Mouse (Mus musculus) Patski (cell line): Measurements from ENCODE around the gene Eva1c. TPM values are rescaled to one million over a fixed set of nuclear protein-coding genes. Genes with fewer than 3 reads are reported as not detected.
"Not testable (repeated sequence)": the region's sequence is repeated elsewhere in the genome, so short reads cannot be mapped to it uniquely, and the experiment has no call there.

ENCODE experiments used
- ATAC-seq: fragments of 100-300 bp; one replicate; pipeline ENCODE4 v1.8.0; 2021
- CTCF ChIA-PET: fragments of 350-600 bp; sonication (Branson Sonifier 250); formaldehyde crosslinking; loops from one replicate; lab custom pipeline; 2022; ENCODE audit warnings: inconsistent platforms; lab: Charles Lee
- POLR2A ChIA-PET: fragments of 350-600 bp; sonication (Branson Sonifier 250); formaldehyde crosslinking; loops from one replicate; lab custom pipeline; 2022; ENCODE audit warnings: antibody characterized with exemption, inconsistent platforms; lab: Charles Lee
- DNase-seq: peaks from one replicate; pipeline ENCODE4 v3.0.0-alpha.2; 2011; ENCODE audit warnings: low read depth, low spot score
- H3K27me3 ChIP-seq: fragments of 371-371 bp; one replicate; pipeline ENCODE4 v1.5.1; 2021
- CTCF ChIP-seq: fragments of 100-300 bp; IDR thresholded peaks from one replicate; pipeline ENCODE4 v1.5.1; 2021
- in situ Hi-C: fragments of 300-500 bp; cut with MboI; formaldehyde crosslinking; loops from 3 replicates; pipeline ENCODE4 v1.11.1; 2018; ENCODE audit warnings: low pct_unique_long_range_greater_than_20kb, mixed read lengths
- polyA plus RNA-seq: library from polyadenylated mRNA; unstranded; gene quantifications from one replicate; pipeline ENCODE4 v1.2.3, GENCODE M21; 2021

The Eva1c gene
- polyA plus RNA-seq, 1 experiment from 2014 or later = 0.26 TPM

DNA sequence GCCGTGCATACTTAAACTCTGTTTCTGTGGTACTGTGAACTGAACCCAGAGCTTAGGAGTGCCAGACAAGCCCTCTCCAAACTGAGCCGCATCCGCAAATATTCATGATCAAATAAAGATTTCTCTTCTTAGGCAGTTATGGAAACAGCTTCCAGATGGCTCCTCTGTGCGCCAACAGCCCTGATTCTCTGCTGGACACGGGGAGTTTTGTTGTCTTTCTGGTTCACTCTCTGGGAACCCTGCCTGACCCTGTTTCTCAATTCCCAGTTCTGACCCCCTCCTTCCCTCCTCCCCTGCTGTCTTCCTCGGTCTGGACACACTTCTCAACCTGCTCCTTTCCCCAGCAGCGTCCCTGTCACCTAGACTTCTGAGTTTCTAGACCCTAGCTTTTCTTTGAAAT lies 3.5 kb upstream of the Eva1c start:
- ATAC-seq (no peak), DNase-seq (no peak)
- H3K27me3 ChIP-seq = peaks cover 12% of the 10 kb centered on the region
- ChIA-PET CTCF (interaction anchor here (1.6 kb wide), 1 partner anchor 14 kb away, joined by 3 read pairs; no protein-coding TSS in a partner anchor), POLR2A (interaction anchor here (0.5 kb wide), 1 partner anchor 11 kb away, joined by 3 read pairs; no protein-coding TSS in a partner anchor)
- in situ Hi-C loops = no loop called here
- no peak for TF ChIP-seq CTCF

DNA sequence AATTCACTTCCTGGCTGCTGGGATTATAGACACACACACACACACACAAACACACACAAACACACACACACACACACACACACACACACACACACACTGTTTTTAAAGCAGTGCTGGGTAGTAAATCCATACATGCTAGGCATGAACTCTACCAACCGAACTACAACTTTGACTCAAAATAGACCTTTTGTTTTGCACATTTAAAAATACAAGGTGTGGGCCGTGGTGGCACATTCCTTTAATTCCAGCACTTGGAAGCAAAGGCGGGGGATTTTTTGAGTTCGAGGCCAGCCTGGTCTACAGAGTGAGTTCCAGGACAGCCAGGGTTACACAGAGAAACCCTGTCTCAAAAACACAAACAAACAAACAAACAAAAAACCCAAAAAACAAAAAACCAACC lies 2.5 kb upstream of the Eva1c start:
- POLR2A ChIA-PET, in situ Hi-C loops, H3K27me3 ChIP-seq, ATAC-seq, DNase-seq: not testable (repeated sequence)
- CTCF ChIA-PET = interaction anchor here (1.6 kb wide), 1 partner anchor 15 kb away, joined by 3 read pairs; no protein-coding TSS in a partner anchor

DNA sequence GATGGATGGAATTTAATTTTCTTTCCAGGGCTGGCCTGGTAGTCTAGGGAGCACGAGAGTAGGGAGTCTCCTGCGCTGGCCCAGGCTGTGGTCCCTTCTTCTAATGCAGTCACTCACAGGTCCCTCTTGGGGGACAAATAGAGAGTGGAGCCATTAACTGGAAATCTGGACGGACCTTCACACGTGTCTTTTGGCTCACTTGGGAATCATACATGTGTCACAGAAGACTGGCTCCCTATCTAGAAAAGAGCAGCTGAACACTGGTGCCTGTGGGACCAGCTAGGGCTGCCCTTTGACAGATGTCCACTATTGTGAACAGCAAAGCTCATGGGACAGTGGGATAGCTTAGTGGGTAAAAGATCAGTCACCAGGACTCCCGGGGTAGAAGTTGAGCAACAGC lies 478 bp upstream of the Eva1c start:
- ChIA-PET POLR2A (interaction anchor here (0.7 kb wide), 1 partner anchor 246 kb away, joined by 3 read pairs; no protein-coding TSS in a partner anchor), CTCF (interaction anchor here (0.8 to 1.1 kb wide), 3 partner anchors 8 to 98 kb away, joined by 3 read pairs; no protein-coding TSS in a partner anchor)
- ATAC-seq (no peak), DNase-seq (no peak)
- TF ChIP-seq CTCF = no peak
- in situ Hi-C loops = no loop called here
- peaks cover 5% of the 10 kb centered on the region for H3K27me3 ChIP-seq

DNA sequence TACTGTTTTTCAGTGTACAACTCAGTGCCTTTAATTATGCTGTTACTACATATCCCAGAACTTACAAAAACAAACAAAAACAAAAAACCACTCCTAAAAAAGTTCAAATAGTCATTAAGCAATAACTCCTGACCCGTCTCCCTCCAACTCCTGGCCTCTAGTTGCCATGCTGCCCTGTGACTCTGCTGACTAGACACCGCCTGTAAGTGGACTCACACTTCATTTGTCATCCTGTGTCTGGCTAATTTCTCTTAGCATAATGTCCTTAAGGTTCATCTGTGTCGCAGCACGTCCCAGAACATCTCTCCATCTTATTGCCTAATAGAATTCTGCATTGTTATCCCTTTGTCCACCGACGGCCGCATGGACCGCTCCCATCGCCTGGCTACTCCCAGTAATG lies 979 bp downstream of the Eva1c start:
- peaks cover under 1% of the 10 kb centered on the region for H3K27me3 ChIP-seq
- ATAC-seq (no peak), DNase-seq (no peak)
- in situ Hi-C loops = no loop called here
- POLR2A ChIA-PET = no interaction called here
- no peak for TF ChIP-seq CTCF
- CTCF ChIA-PET = no interaction called here

DNA sequence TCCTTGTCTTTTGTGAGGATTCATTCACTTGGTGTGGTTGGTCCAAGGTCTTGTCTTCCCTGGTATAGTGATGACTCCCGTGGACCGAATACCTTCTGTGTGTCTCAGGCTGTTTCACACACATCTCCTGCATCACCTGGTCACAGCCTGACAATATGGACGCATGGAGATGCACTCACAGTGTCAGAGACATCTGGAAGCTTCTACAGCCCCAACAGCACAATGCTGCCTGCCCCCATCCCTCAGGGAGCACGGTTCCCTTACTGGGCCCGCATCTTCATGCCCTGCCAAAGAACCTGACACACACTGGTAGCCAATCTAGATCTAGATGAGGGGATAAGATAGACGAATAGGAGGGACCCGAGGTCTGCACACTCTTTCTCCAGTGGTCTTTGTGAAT lies 2.6 kb downstream of the Eva1c start:
- ChIA-PET CTCF (no interaction called here), POLR2A (no interaction called here)
- no peak for ATAC-seq
- no peaks in the 10 kb centered on the region for H3K27me3 ChIP-seq
- TF ChIP-seq CTCF = no peak
- in situ Hi-C loops = no loop called here
- DNase-seq = no peak

DNA sequence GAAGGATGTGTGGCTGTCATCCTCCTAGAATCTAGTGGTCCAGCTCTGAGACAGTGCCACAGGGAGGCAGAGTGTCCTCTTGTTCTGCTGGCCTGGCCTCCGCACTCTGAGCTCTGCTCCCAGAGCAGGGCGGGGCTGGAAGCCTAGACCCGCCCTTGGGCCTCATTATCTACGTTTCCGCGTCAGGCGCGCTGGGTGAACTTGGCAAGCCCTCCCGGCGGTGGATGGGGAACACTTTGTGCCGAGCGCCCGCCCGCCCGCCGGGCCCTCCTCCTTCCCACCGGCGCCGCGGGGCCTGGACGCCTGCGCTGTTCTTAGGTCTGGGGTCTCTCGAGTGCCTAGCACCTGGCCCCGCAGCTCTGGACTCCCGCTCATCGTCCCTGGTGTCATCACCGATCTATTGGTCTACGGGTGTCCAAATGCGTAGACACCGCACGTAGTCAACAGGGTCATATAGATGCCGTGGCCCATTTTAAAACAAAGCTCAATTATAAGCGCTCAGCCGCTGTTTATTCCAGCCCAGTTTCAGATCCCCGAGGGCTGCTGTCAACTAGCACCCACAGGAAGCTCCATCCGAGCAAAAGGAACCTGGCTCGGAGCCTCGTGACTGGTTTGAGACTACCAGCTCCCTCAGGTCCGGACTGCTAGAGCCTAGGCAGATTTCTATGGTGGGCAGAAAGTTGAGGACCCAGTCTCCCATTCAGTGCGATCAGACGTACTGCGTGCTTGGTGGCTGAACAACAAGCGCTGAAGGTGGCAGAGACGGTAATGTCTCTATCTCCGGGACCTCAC lies 3.6 kb downstream of the Eva1c start:
- ChIA-PET CTCF (interaction anchor here (1.6 kb wide), 1 partner anchor 95 kb away, joined by 6 read pairs; no protein-coding TSS in a partner anchor), POLR2A (no interaction called here)
- peak; percentile 23 for ATAC-seq
- no peaks in the 10 kb centered on the region for H3K27me3 ChIP-seq
- TF ChIP-seq CTCF = no peak
- in situ Hi-C loops = loop anchor here (5.0 kb wide), 2 partner anchors 57 to 87 kb away; no protein-coding TSS in a partner anchor
- DNase-seq = no peak

DNA sequence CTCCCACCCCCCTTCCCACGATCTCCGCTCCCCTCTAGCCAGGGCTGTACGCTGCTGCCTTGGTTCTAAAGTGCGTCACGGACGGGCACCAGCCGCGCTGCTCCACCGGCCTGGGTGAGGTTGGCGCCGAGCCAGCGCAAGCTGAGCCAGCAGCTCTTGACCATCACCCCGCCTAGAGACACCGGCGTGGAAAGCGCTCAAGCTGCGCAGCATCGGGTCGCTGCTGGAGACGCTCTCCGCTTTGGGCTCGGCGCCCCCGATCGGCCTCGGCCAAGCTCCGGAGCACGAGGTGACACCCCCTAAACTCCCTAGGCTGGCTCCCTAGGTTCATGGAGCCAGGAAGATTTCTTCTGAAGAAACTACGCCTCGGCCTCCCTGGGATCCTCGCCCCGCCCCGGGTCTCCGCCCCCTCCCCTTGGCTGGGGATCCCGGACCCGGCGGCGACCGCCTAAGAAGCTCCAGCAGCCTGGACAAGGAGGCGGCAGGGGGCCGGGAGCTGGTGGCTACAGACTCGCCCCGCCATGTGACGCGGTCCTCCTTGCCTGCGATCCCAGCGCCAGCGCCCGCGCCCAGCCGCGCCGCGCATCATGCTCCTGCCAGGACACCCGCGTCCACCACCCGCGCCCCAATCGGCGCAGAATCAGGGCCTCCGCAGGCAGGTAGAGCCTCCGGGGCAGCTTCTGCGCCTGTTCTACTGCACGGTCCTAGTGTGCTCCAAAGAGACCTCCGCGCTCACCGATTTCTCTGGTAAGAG lies 4.3 kb downstream of the Eva1c start:
- ChIA-PET CTCF (interaction anchor here (1.6 kb wide), 1 partner anchor 94 kb away, joined by 6 read pairs; no protein-coding TSS in a partner anchor), POLR2A (interaction anchor here (0.5 kb wide), 1 partner anchor 758 kb away, joined by 3 read pairs; no protein-coding TSS in a partner anchor)
- DNase-seq (no peak), ATAC-seq (peak; percentile 77)
- TF ChIP-seq CTCF = no peak
- in situ Hi-C loops = loop anchor here (5.0 kb wide), 2 partner anchors 56 to 86 kb away; no protein-coding TSS in a partner anchor
- no peaks in the 10 kb centered on the region for H3K27me3 ChIP-seq

DNA sequence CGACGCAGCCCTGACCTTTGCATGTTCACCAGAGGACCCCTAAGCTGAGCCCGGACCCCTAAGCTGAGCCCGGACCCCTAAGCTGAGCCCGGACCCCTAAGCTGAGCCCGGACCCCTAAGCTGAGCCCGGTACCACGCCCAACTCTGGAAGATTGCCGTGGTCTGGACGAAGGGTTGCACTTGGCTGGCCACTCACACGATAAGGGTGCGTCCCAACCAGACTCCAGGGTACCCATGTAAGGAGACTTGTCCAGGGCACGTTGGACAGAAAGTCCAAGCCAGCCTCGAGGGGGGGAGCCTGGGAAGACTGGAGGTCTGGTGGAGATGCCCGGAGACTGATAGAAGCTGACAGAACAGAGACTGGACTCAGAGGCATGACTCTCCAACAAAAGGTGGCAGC lies 5.2 kb downstream of the Eva1c start:
- in situ Hi-C loops = loop anchor here (5.0 kb wide), 2 partner anchors 56 to 86 kb away; no protein-coding TSS in a partner anchor
- no peak for ATAC-seq
- TF ChIP-seq CTCF = no peak
- no peaks in the 10 kb centered on the region for H3K27me3 ChIP-seq
- DNase-seq = no peak
- ChIA-PET POLR2A (interaction anchor here (0.5 kb wide), 1 partner anchor 757 kb away, joined by 3 read pairs; no protein-coding TSS in a partner anchor), CTCF (no interaction called here)

DNA sequence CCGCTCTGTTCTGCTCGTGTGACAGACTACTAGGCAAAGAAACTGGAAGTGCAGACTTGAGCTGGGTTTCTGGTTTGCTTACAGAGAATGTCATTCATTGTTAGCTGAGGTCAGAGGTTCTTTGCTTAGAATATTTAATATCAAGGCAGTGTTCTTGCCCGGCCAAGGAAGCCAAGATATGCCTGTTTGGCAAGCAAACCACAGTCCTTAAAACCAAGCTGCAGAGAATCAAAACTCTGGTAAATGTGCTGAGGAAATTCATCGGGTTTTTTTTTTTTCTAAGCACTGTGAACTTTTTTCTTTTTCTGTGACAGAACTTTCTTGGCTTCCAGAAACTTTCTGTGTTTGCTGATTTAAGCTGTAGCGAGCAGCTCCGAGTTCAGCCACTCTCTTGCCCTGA lies 6.0 kb downstream of the Eva1c start:
- no peak for DNase-seq
- ATAC-seq = no peak
- POLR2A ChIA-PET = no interaction called here
- CTCF ChIA-PET = no interaction called here
- in situ Hi-C loops = loop anchor here (5.0 kb wide), 2 partner anchors 55 to 85 kb away; no protein-coding TSS in a partner anchor
- no peaks in the 10 kb centered on the region for H3K27me3 ChIP-seq
- no peak for TF ChIP-seq CTCF

DNA sequence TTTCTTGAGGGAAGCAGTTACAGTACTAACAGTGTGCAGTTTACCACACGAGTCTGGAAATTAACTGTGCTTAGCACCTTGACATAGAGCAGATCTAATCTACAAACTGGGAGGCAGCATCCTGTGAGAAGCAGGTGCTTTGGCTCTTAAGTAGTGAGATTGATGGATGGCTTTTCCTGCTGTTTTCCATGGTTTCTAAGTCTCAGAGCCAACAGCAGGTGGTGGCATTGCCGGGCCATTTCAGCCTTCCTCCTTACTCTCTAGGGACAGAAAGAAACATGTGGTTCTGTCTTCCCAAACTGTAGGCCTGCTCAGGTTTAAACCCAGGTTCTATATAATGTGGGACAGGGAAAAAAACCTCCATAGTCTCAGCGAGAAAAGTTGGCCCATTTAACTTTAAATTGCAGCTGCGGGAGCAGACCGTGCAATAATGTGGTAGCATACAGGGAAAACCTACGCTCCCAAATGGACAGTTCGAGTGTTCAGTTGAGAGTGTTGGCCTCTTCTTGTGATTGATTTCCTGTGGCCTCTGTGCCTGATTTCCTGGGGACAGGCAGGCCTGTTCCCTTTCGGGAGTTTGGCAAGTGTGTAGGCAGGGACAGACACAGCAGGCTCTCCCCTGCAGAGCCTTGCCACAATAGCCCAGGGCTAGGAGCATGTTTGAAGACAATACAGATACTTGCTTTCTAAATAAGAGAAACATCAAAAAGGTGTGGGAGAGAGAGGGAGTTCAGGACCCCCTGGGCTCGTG lies 6.7 kb downstream of the Eva1c start:
- no peak for ATAC-seq
- CTCF ChIA-PET = no interaction called here
- in situ Hi-C loops = loop anchor here (5.0 kb wide), 2 partner anchors 54 to 84 kb away; no protein-coding TSS in a partner anchor

More for the DNA sequence above, 6.7 kb downstream of the Eva1c start:
- POLR2A ChIA-PET = no interaction called here
- no peaks in the 10 kb centered on the region for H3K27me3 ChIP-seq
- no peak for TF ChIP-seq CTCF
- DNase-seq = no peak
